Mouse (Mus musculus): ENCODE data around the gene Gm17428. TPM values are rescaled to one million over a fixed set of nuclear protein-coding genes. Genes with fewer than 3 reads are reported as not detected.
"Not testable (repeated sequence)": the region's sequence is repeated elsewhere in the genome, so short reads cannot be mapped to it uniquely, and the experiment has no call there.

Gm17428 gene
- polyA plus RNA-seq, 1 experiment from 2014 or later = not detected

GRCm38 (mm10) chr14:54947008-54947407 lies 29.7 kb upstream of the Gm17428 start:
- not testable (repeated sequence) for H3K4me2 ChIP-seq (ENCODE audit: low read depth); H3K27ac ChIP-seq (ENCODE audit: low read depth, low read length); H3K4me1 ChIP-seq (ENCODE audit: control insufficient read depth, insufficient read depth, low read length); H3K9ac ChIP-seq (ENCODE audit: low read length); DNase-seq (ENCODE audit: low spot score); H3K27me3 ChIP-seq (ENCODE audit: control insufficient read depth, insufficient read depth, low read length); H3K9me3 ChIP-seq (ENCODE audit: control insufficient read depth, low read length); H3K4me3 ChIP-seq (ENCODE audit: low read depth, low read length); H3K36me3 ChIP-seq (ENCODE audit: control insufficient read depth, insufficient read depth, low read length); ATAC-seq (ENCODE audit: insufficient read depth, low FRiP score, low TSS enrichment)
- WGBS = 85% methylated on average over 8 of the region's 11 CpGs

- Histone ChIP-seq H3K4me3 (ENCODE audit: low read depth, low read length) (no peak overlapping the region), H3K4me2 (ENCODE audit: low read depth) (no peak overlapping the region), H3K36me3 (ENCODE audit: control insufficient read depth, insufficient read depth, low read length) (no peaks in the 10 kb centered on the region), H3K27ac (ENCODE audit: low read depth, low read length) (no peak overlapping the region), H3K9ac (ENCODE audit: low read length) (no peak overlapping the region), H3K4me1 (ENCODE audit: control insufficient read depth, insufficient read depth, low read length) (no peaks in the 10 kb centered on the region), H3K9me3 (ENCODE audit: control insufficient read depth, low read length) (no peaks in the 10 kb centered on the region), H3K27me3 (ENCODE audit: control insufficient read depth, insufficient read depth, low read length) (no peaks in the 10 kb centered on the region)
- ATAC-seq (ENCODE audit: insufficient read depth, low FRiP score, low TSS enrichment) (no peak), DNase-seq (ENCODE audit: low spot score) (no peak)
- 82% methylated on average over 9 of the region's 9 CpGs for WGBS
Observed at GRCm38 (mm10) chr14:54948781-54949180, 28.0 kb upstream of the Gm17428 start.

- WGBS = 61% methylated on average over 12 of the region's 12 CpGs
- DNase-seq (ENCODE audit: low spot score) = no peak
- Histone ChIP-seq H3K4me3 (ENCODE audit: low read depth, low read length) (no peak overlapping the region), H3K27ac (ENCODE audit: low read depth, low read length) (no peak overlapping the region), H3K36me3 (ENCODE audit: control insufficient read depth, insufficient read depth, low read length) (no peaks in the 10 kb centered on the region), H3K4me2 (ENCODE audit: low read depth) (no peak overlapping the region), H3K4me1 (ENCODE audit: control insufficient read depth, insufficient read depth, low read length) (no peaks in the 10 kb centered on the region), H3K9ac (ENCODE audit: low read length) (no peak overlapping the region), H3K27me3 (ENCODE audit: control insufficient read depth, insufficient read depth, low read length) (no peaks in the 10 kb centered on the region), H3K9me3 (ENCODE audit: control insufficient read depth, low read length) (no peaks in the 10 kb centered on the region)
- ATAC-seq (ENCODE audit: insufficient read depth, low FRiP score, low TSS enrichment) = no peak
Observed at GRCm38 (mm10) chr14:54950493-54950892, 26.2 kb upstream of the Gm17428 start.

- 89% methylated on average over 6 of the region's 6 CpGs for WGBS
- Histone ChIP-seq H3K9me3 (ENCODE audit: control insufficient read depth, low read length) (no peaks in the 10 kb centered on the region), H3K27ac (ENCODE audit: low read depth, low read length) (no peak overlapping the region), H3K27me3 (ENCODE audit: control insufficient read depth, insufficient read depth, low read length) (no peaks in the 10 kb centered on the region), H3K9ac (ENCODE audit: low read length) (no peak overlapping the region), H3K4me3 (ENCODE audit: low read depth, low read length) (no peak overlapping the region), H3K4me2 (ENCODE audit: low read depth) (no peak overlapping the region), H3K4me1 (ENCODE audit: control insufficient read depth, insufficient read depth, low read length) (no peaks in the 10 kb centered on the region), H3K36me3 (ENCODE audit: control insufficient read depth, insufficient read depth, low read length) (no peaks in the 10 kb centered on the region)
- DNase-seq (ENCODE audit: low spot score) (no peak), ATAC-seq (ENCODE audit: insufficient read depth, low FRiP score, low TSS enrichment) (no peak)
Observed at GRCm38 (mm10) chr14:54951587-54951986, 25.1 kb upstream of the Gm17428 start.

GRCm38 (mm10) chr14:54953664-54954206 lies 23.0 kb upstream of the Gm17428 start:
- Histone ChIP-seq H3K4me3 (ENCODE audit: low read depth, low read length) (no peak overlapping the region), H3K36me3 (ENCODE audit: control insufficient read depth, insufficient read depth, low read length) (no peaks in the 10 kb centered on the region), H3K9ac (ENCODE audit: low read length) (no peak overlapping the region), H3K4me2 (ENCODE audit: low read depth) (no peak overlapping the region), H3K27ac (ENCODE audit: low read depth, low read length) (no peak overlapping the region), H3K9me3 (ENCODE audit: control insufficient read depth, low read length) (no peaks in the 10 kb centered on the region), H3K27me3 (ENCODE audit: control insufficient read depth, insufficient read depth, low read length) (no peaks in the 10 kb centered on the region), H3K4me1 (ENCODE audit: control insufficient read depth, insufficient read depth, low read length) (no peaks in the 10 kb centered on the region)
- 89% methylated on average over 8 of the region's 8 CpGs for WGBS
- DNase-seq (ENCODE audit: low spot score) = no peak
- no peak for ATAC-seq (ENCODE audit: insufficient read depth, low FRiP score, low TSS enrichment)

GRCm38 (mm10) chr14:54954474-54954873 lies 22.3 kb upstream of the Gm17428 start:
- no peak overlapping the region for H3K27ac ChIP-seq (ENCODE audit: low read depth, low read length)
- no peaks in the 10 kb centered on the region for H3K36me3 ChIP-seq (ENCODE audit: control insufficient read depth, insufficient read depth, low read length)
- WGBS = 81% methylated on average over 3 of the region's 3 CpGs
- no peaks in the 10 kb centered on the region for H3K9me3 ChIP-seq (ENCODE audit: control insufficient read depth, low read length)
- ATAC-seq (ENCODE audit: insufficient read depth, low FRiP score, low TSS enrichment) (no peak), DNase-seq (ENCODE audit: low spot score) (no peak)
- no peaks in the 10 kb centered on the region for H3K4me1 ChIP-seq (ENCODE audit: control insufficient read depth, insufficient read depth, low read length)
- no peak overlapping the region for H3K4me2 ChIP-seq (ENCODE audit: low read depth)
- no peaks in the 10 kb centered on the region for H3K27me3 ChIP-seq (ENCODE audit: control insufficient read depth, insufficient read depth, low read length)
- no peak overlapping the region for H3K9ac ChIP-seq (ENCODE audit: low read length)
- no peak overlapping the region for H3K4me3 ChIP-seq (ENCODE audit: low read depth, low read length)

- Histone ChIP-seq H3K4me1 (ENCODE audit: control insufficient read depth, insufficient read depth, low read length) (no peaks in the 10 kb centered on the region), H3K27ac (ENCODE audit: low read depth, low read length) (no peak overlapping the region), H3K4me2 (ENCODE audit: low read depth) (no peak overlapping the region), H3K27me3 (ENCODE audit: control insufficient read depth, insufficient read depth, low read length) (no peaks in the 10 kb centered on the region), H3K4me3 (ENCODE audit: low read depth, low read length) (no peak overlapping the region), H3K9ac (ENCODE audit: low read length) (no peak overlapping the region), H3K9me3 (ENCODE audit: control insufficient read depth, low read length) (no peaks in the 10 kb centered on the region), H3K36me3 (ENCODE audit: control insufficient read depth, insufficient read depth, low read length) (no peaks in the 10 kb centered on the region)
- DNase-seq (ENCODE audit: low spot score) (no peak), ATAC-seq (ENCODE audit: insufficient read depth, low FRiP score, low TSS enrichment) (no peak)
- WGBS = 88% methylated on average over 3 of the region's 3 CpGs
Observed at GRCm38 (mm10) chr14:54955481-54955880, 21.3 kb upstream of the Gm17428 start.

GRCm38 (mm10) chr14:54956533-54956932 lies 20.2 kb upstream of the Gm17428 start:
- ATAC-seq (ENCODE audit: insufficient read depth, low FRiP score, low TSS enrichment) = no peak
- WGBS = 84% methylated on average over 9 of the region's 9 CpGs
- Histone ChIP-seq H3K4me1 (ENCODE audit: control insufficient read depth, insufficient read depth, low read length) (no peaks in the 10 kb centered on the region), H3K27me3 (ENCODE audit: control insufficient read depth, insufficient read depth, low read length) (no peaks in the 10 kb centered on the region), H3K4me2 (ENCODE audit: low read depth) (no peak overlapping the region), H3K27ac (ENCODE audit: low read depth, low read length) (no peak overlapping the region), H3K9me3 (ENCODE audit: control insufficient read depth, low read length) (no peaks in the 10 kb centered on the region), H3K36me3 (ENCODE audit: control insufficient read depth, insufficient read depth, low read length) (no peaks in the 10 kb centered on the region), H3K4me3 (ENCODE audit: low read depth, low read length) (no peak overlapping the region), H3K9ac (ENCODE audit: low read length) (no peak overlapping the region)
- DNase-seq (ENCODE audit: low spot score) = no peak

- Histone ChIP-seq H3K9ac (ENCODE audit: low read length) (no peak overlapping the region), H3K9me3 (ENCODE audit: control insufficient read depth, low read length) (no peaks in the 10 kb centered on the region), H3K36me3 (ENCODE audit: control insufficient read depth, insufficient read depth, low read length) (no peaks in the 10 kb centered on the region), H3K27me3 (ENCODE audit: control insufficient read depth, insufficient read depth, low read length) (no peaks in the 10 kb centered on the region), H3K4me2 (ENCODE audit: low read depth) (no peak overlapping the region), H3K27ac (ENCODE audit: low read depth, low read length) (no peak overlapping the region), H3K4me1 (ENCODE audit: control insufficient read depth, insufficient read depth, low read length) (no peaks in the 10 kb centered on the region), H3K4me3 (ENCODE audit: low read depth, low read length) (no peak overlapping the region)
- ATAC-seq (ENCODE audit: insufficient read depth, low FRiP score, low TSS enrichment) = no peak
- WGBS = 86% methylated on average over 4 of the region's 4 CpGs
- DNase-seq (ENCODE audit: low spot score) = no peak
Observed at GRCm38 (mm10) chr14:54958503-54958902, 18.2 kb upstream of the Gm17428 start.

Measured in neural tube, embryonic 11.5 days (tissue).